ENCODE assay signal across 8 mouse cellular contexts in genomic region chr9:95511472-95512330, GRCm38 (mm10). TPM values are rescaled to one million over a fixed set of nuclear protein-coding genes. Genes with fewer than 3 reads are reported as not detected.
A peak's percentile ranks its signal among the peaks of the same experiment; 100 is the strongest.
DNase-seq lines count a peak whose midpoint lies in the region; ATAC-seq lines count a peak whose summit lies in the region.

Gene U2surp (minus strand): TSS chr9:95511996.

- DNase-seq in adipocyte (ENCODE audit: low spot score), result peak; percentile 93
- peak; percentile 96 for DNase-seq in embryo, embryonic 10 days (ENCODE audit: low spot score)
- peak; percentile 95 for DNase-seq in gastrocnemius, postnatal 10 days
- peak; percentile 98 for DNase-seq in induced T-regulatory cell, adult 2 months (ENCODE audit: low read depth)
- peak; percentile 94 to 96 for DNase-seq in left cerebral cortex, adult 9 months (ENCODE audit: low spot score in 2 of 2)
- peak; percentile 97 for DNase-seq in right cerebral cortex, postnatal 14 days
- DNase-seq in urinary bladder, postnatal 36 days (ENCODE audit: low spot score in 2 of 2), result peak; percentile 92 to 96

- ATAC-seq in megakaryocyte progenitor cell, adult 5-6 weeks (replicated peaks; ENCODE audit: poor library complexity), result peak; percentile 88

RNA-seq across cellular contexts. Expression of gene U2surp, which starts in this region (rescaled TPM):
- total RNA-seq in gastrocnemius, postnatal 10 days (2021), result 10 to 100 TPM; 27.7 to 43.8 TPM
- 111 and 114 TPM in 2 replicates for total RNA-seq in megakaryocyte progenitor cell, adult 5-6 weeks (2015)
- total RNA-seq in megakaryocyte progenitor cell, adult 5-6 weeks (2017), result 169 and 201 TPM in 2 replicates

Comparison
In these comparisons a context has a peak if more than half of its experiments do, and no peak if none do; other contexts are left out.
1. Peak in every context shown above with its lines: DNase-seq and ATAC-seq.